Mouse (Mus musculus) kidney, postnatal 14 days (tissue): Measurements from ENCODE around the gene Rtp2.

Experiments
- DNase-seq: peaks from one replicate; pipeline ENCODE4 v3.0.0; 2022; ENCODE audit warnings: mixed read lengths

Gene Rtp2

DNA sequence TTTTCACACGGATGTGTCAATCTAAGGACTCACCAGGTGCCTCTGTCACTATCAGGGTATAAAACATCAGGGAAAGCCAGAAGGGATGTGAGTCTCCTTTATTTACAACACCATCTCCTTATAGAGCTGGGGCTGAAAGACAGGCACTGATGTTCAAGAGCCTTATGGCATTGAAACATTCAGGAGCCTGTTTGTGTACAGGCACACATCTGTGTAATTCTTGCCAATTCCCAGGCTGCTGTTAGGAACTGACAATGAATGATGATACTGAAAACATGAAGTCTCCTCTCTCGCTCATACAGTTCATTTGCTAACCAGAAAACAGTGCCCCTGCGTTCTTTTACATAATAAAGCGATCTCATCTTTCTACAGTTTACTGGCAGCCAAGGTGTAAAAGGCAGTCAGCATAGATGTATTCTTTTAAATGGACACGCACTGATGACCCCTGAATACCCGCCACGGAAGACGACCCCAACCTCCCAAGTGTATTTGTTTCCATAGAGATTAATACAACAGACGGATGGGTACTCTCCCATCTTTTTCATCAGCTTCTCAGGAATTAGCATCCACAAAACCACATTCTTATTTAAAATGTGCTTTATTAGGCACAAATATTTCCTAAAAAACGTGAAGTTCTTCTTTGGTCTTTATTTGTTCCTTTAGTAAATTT, 44.1 kb downstream of the Rtp2 start:
- no peak for DNase-seq

GRCm38 (mm10) chr16:23885098-23885497, 47.1 kb downstream of the Rtp2 start:
- DNase-seq, result no peak
